Mouse (Mus musculus) liver, embryonic 14.5 days (tissue): ENCODE measurements around the gene Smdt1. TPM values are rescaled to one million over a fixed set of nuclear protein-coding genes. Genes with fewer than 3 reads are reported as not detected.
A peak's percentile ranks its signal among the peaks of the same experiment; 100 is the strongest.

Experiments used
- ATAC-seq: fragments of 200-750 bp; cut with Nextera tagmentation; 2 replicates; pipeline ENCODE4 v1.8.0; 2017; ENCODE audit warnings: moderate number of reproducible peaks, mild to moderate bottlenecking, moderate library complexity; ENCODE audit not compliant: insufficient read depth
- DNase-seq, 3 experiments: peaks; one replicate each; pipeline ENCODE4 v3.0.0-alpha.2; 2012 to 2013; ENCODE audit warnings: low read depth in 3 of 3, low spot score in 3 of 3
- H3K27ac ChIP-seq: fragments of 300-500 bp; sonication (generic); 2 replicates; pipeline ENCODE4 v1.5.1; 2014; ENCODE audit warnings: moderate library complexity, mild to moderate bottlenecking, control low read depth, inconsistent platforms
- H3K27me3 ChIP-seq: fragments of 300-500 bp; sonication (generic); 2 replicates; pipeline ENCODE4 v1.6.1; 2014; ENCODE audit warnings: mild to moderate bottlenecking, low read length, moderate library complexity; ENCODE audit not compliant: control insufficient read depth, insufficient read depth
- H3K36me3 ChIP-seq: fragments of 300-500 bp; sonication (generic); replicated peaks from 2 replicates; pipeline ENCODE4 v1.6.1; 2014; ENCODE audit warnings: low read depth; ENCODE audit not compliant: control insufficient read depth, insufficient read depth
- H3K4me1 ChIP-seq, 2 experiments: fragments of 200-500 bp in 1 of 2; fragments of 300-500 bp in 1 of 2; sonication (generic) in 1 of 2; replicated peaks; 2 replicates each; pipeline ENCODE4 v1.6.1; 2012 to 2014; ENCODE audit warnings: antibody characterized with exemption in 1 of 2, inconsistent platforms in 1 of 2, low read length in 1 of 2; ENCODE audit not compliant: control insufficient read depth in 2 of 2, insufficient read depth in 2 of 2
- H3K4me2 ChIP-seq: fragments of 300-500 bp; sonication (generic); 2 replicates; pipeline ENCODE4 v1.6.1; 2014; ENCODE audit warnings: low read depth, mild to moderate bottlenecking, control low read depth, moderate library complexity
- H3K4me3 ChIP-seq, 2 experiments: fragments of 200-500 bp in 1 of 2; fragments of 300-500 bp in 1 of 2; sonication (generic) in 1 of 2; 2 replicates each; pipeline ENCODE4 v1.5.1; 2012 to 2014; ENCODE audit warnings: low read depth in 2 of 2, low read length in 2 of 2, mild to moderate bottlenecking in 2 of 2, control low read depth in 1 of 2, inconsistent platforms in 1 of 2, moderate library complexity in 1 of 2; ENCODE audit not compliant: insufficient read depth in 1 of 2
- H3K9ac ChIP-seq: fragments of 300-500 bp; sonication (generic); replicated peaks from 2 replicates; pipeline ENCODE4 v1.6.1; 2014; ENCODE audit warnings: mild to moderate bottlenecking, control low read depth, moderate library complexity
- H3K9me3 ChIP-seq: fragments of 300-500 bp; sonication (generic); 2 replicates; pipeline ENCODE4 v1.6.1; 2016; ENCODE audit warnings: low read length, mixed read lengths; ENCODE audit not compliant: control insufficient read depth
- CTCF ChIP-seq: IDR thresholded peaks from 2 replicates; pipeline ENCODE4 v1.5.1; 2016; ENCODE audit warnings: antibody characterized with exemption, low read depth, control low read depth
- EP300 ChIP-seq: IDR thresholded peaks from 2 replicates; pipeline ENCODE4 v1.6.1; 2016; ENCODE audit warnings: antibody characterized with exemption, low read depth
- WGBS: fragments of 180-500 bp; shearing (Covaris S2); extraction: QIAGEN DNeasy Blood & Tissue Kit; methylation state at CpG from one replicate; pipeline ENCODE4 v1.1.7; 2014; ENCODE audit not compliant: insufficient replicate concordance; 5-methylcytosine and 5-hydroxymethylcytosine counted together
- polyA plus RNA-seq, 2 experiments: library from polyadenylated mRNA; depleted of rRNA in 1 of 2; stranded (reverse) in 1 of 2; unstranded in 1 of 2; fragments of >200 nt; fragmentation: Nextera tagmentation in 1 of 2; extraction: Ambion mirVana in 1 of 2; gene quantifications; 2 replicates each; pipeline versions ENCODE4 v1.2.1 to v1.2.3; 2012 to 2014

Smdt1 gene
- polyA plus RNA-seq, 2 experiments, result 109 to 165 TPM

DNA sequence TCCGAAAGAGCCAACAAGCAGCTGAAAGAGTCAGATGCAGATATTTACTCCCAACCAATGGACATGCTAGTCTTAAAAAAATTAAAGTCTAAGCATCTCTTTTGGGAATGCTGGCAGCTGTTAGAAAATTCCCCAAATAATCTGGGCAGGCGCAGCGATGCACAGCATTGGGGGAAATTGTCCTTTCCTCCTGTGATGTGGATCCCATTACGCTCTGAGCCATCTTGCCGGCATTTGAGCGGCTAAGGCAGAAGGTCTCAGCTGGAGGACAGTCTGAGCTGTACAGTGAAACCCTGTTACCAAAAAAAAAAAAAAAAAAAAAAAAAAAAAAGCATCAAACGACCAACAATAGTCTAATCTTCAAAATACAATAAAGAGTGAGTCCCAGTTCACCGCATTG lies 16.6 kb upstream of the Smdt1 start:
- DNase-seq (no peak), ATAC-seq (no peak)
- Histone ChIP-seq H3K27me3 (no peaks in the 10 kb centered on the region), H3K9me3 (no peaks in the 10 kb centered on the region), H3K4me1 (peaks cover 0 to 6% of the 10 kb centered on the region in 2 experiments; a peak in 1 of 4 replicates), H3K36me3 (no peaks in the 10 kb centered on the region), H3K9ac (no peak overlapping the region), H3K27ac (no peak overlapping the region), H3K4me2 (no peak overlapping the region), H3K4me3 (no peak overlapping the region)
- WGBS, result 68% methylated on average over 8 of the region's 8 CpGs
- no peak for TF ChIP-seq CTCF
- TF ChIP-seq EP300, result no peak

DNA sequence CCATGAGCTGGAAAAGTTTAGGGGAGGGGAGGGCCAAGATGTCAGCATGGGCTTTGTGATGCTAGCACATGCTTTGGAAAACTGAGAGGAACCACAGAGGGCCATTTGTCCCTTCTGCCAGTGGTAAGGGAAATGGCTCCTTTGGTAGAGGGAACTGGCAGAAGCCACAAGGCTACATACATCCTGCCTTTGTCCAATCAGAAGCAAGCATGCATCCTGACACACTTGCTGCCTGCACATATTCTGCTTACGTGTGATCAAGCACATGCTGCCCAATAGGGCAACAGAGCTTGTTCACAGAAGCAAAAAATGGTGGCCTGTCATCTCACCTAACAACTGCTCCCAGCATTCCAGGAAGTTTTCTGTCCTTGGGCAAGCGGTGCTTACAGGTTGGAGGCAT lies 13.4 kb upstream of the Smdt1 start:
- H3K4me3 ChIP-seq, result no peak overlapping the region
- H3K27ac ChIP-seq, result no peak overlapping the region
- H3K9ac ChIP-seq, result no peak overlapping the region
- peaks cover 0 to 6% of the 10 kb centered on the region in 2 experiments; a peak in 1 of 4 replicates for H3K4me1 ChIP-seq
- 55% methylated on average over 2 of the region's 2 CpGs for WGBS
- peaks cover 9% of the 10 kb centered on the region for H3K36me3 ChIP-seq
- H3K27me3 ChIP-seq, result no peaks in the 10 kb centered on the region
- no peak for TF ChIP-seq EP300
- TF ChIP-seq CTCF, result no peak
- DNase-seq (no peak), ATAC-seq (no peak)
- H3K9me3 ChIP-seq, result no peaks in the 10 kb centered on the region
- H3K4me2 ChIP-seq, result no peak overlapping the region

DNA sequence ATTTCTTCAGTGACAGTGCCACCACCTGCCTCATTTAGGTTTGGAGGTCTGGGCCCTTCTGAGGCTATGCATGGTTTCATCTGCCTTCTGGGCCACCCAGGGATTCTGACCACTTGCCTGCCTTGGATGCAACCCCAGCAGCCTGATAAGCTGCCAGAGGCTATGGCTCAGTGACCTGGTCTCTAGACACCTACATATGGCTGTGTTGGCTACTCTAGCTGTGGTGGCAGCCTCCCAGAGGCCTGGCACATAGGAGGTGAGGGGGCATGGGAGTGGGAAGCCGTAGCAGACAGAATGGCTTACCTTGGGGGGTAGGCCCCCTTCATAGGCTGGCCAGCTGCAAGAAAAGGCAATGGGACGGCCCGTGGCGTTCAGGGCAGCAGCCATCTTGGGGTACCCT lies 3.6 kb upstream of the Smdt1 start:
- ATAC-seq (no peak), DNase-seq (no peak)
- peaks cover 22 to 24% of the 10 kb centered on the region in 2 experiments for H3K4me1 ChIP-seq
- H3K9me3 ChIP-seq, result no peaks in the 10 kb centered on the region
- no peak overlapping the region for H3K27ac ChIP-seq
- H3K4me2 ChIP-seq, result no peak overlapping the region
- WGBS, result 81% methylated on average over 4 of the region's 4 CpGs
- H3K27me3 ChIP-seq, result no peaks in the 10 kb centered on the region
- no peak overlapping the region for H3K9ac ChIP-seq
- no peak for TF ChIP-seq EP300
- TF ChIP-seq CTCF, result no peak
- no peak overlapping the region for H3K4me3 ChIP-seq
- H3K36me3 ChIP-seq, result peaks cover 37% of the 10 kb centered on the region

DNA sequence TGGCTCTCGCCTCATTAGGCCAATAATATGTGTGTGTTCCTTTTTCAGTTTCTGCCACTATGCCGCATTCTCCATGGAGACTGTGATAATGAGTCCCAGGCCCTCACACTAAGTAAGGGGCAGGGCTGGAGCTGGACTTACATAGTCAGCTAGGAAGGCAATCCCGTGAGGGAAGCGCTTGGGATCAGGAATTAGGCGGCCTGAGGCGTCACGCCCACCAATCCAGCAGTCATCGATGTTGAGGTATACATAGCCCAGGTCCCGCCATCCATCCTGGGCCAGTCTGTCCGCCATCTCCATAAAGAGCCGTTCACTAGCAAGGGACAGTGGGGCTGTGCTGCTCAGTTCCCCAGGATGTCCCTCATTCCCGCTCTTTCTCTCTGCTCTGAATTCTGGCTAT lies 2.1 kb upstream of the Smdt1 start:
- DNase-seq (no peak), ATAC-seq (no peak)
- Histone ChIP-seq H3K9ac (peak overlapping the region; percentile 3; the same call in 1 of the 2 replicates), H3K4me1 (peaks cover 26 to 32% of the 10 kb centered on the region in 2 experiments), H3K4me2 (peak overlapping the region; percentile 93), H3K27me3 (no peaks in the 10 kb centered on the region), H3K27ac (no peak overlapping the region; the same call in 1 of the 2 replicates), H3K9me3 (no peaks in the 10 kb centered on the region), H3K4me3 (peak overlapping the region in 1 of 2 experiments; percentile 81; a peak in 2 of 4 replicates), H3K36me3 (peaks cover 33% of the 10 kb centered on the region)
- TF ChIP-seq CTCF, result no peak
- 88% methylated on average over 12 of the region's 12 CpGs for WGBS

DNA sequence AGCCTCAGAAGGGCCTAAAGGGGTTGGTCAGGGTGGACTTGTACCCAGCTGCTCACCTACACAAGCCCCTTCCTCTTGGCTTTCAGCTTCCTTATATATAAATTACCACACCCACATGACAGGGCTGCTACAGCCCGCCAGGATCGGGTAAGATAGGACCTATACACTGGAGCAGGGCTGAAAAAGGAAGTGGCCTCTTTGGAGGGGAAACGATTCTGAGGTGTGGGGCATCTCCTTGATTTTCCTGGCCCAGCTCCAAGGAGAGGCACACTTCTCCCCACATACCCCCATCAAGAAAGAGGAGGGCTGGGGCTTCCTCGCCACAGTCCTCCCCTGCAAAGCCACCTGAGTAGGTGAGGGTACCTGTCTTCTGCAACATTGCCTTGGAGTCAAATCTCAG lies 884 bp upstream of the Smdt1 start:
- Histone ChIP-seq H3K9me3 (no peaks in the 10 kb centered on the region), H3K4me3 (peak overlapping the region; percentile 81 to 84), H3K36me3 (peaks cover 32% of the 10 kb centered on the region), H3K27ac (peak overlapping the region; percentile 75), H3K9ac (peak overlapping the region; percentile 87), H3K27me3 (no peaks in the 10 kb centered on the region), H3K4me2 (peak overlapping the region; percentile 93), H3K4me1 (peaks cover 33 to 42% of the 10 kb centered on the region in 2 experiments)
- ATAC-seq, result no peak
- 4% methylated on average over 4 of the region's 4 CpGs for WGBS
- peak in 1 of 3 experiments; percentile 32 for DNase-seq
- no peak for TF ChIP-seq CTCF
- TF ChIP-seq EP300, result no peak
